18 mouse cellular contexts compared by ENCODE assay signal in genomic region chr9:95554231-95555221, GRCm38 (mm10). TPM values are rescaled to one million over a fixed set of nuclear protein-coding genes. Genes with fewer than 3 reads are reported as not detected.
A peak's percentile ranks its signal among the peaks of the same experiment; 100 is the strongest.
DNase-seq lines count a peak whose midpoint lies in the region; ATAC-seq lines count a peak whose summit lies in the region.
"Had no signal": no experiment of that assay in that cellular context is flagged by ENCODE, and none has a peak within 500 bp of the region (broad histone marks: within the 10 kb centered on the region; RNA-seq: fewer than 3 reads in every experiment).

No protein-coding gene starts in this region.

- peak; percentile 77 to 82 for ATAC-seq in hematopoietic stem cell, adult 5-6 weeks (replicated peaks in 1 of 2; ENCODE audit: insufficient read depth in 1 of 2, low FRiP score in 2 of 2, low TSS enrichment in 1 of 2, low read depth in 1 of 2, poor library complexity in 2 of 2, severe bottlenecking in 2 of 2)
- ATAC-seq in megakaryocyte, adult 5-6 weeks (ENCODE audit: poor library complexity, severe bottlenecking) = peak; percentile 34; the same call in 1 of the 2 replicates
- no peak for ATAC-seq in kidney, embryonic 15.5 days (replicated peaks; ENCODE audit: low FRiP score)
- no peak for ATAC-seq in hindbrain, embryonic 11.5 days (ENCODE audit: low FRiP score)
- ATAC-seq: forebrain, postnatal 0 days; Patski had no signal

- H3K27me3 ChIP-seq in kidney, embryonic 15.5 days = peaks cover 60% of the 10 kb centered on the region
- H3K27me3 ChIP-seq in hindbrain, embryonic 11.5 days (ENCODE audit: control insufficient read depth, insufficient read depth, low read length) = peaks cover 13% of the 10 kb centered on the region
- H3K27me3 ChIP-seq: Patski had no signal

- no peak overlapping the region for H3K4me2 ChIP-seq in kidney, embryonic 15.5 days
- no peak overlapping the region for H3K4me2 ChIP-seq in hindbrain, embryonic 11.5 days (replicated peaks; ENCODE audit: low read depth, low read length)
- H3K4me2 ChIP-seq: neural tube, embryonic 12.5 days had no signal

- H3K4me3 ChIP-seq in kidney, embryonic 15.5 days (replicated peaks) = no peak overlapping the region
- no peak overlapping the region for H3K4me3 ChIP-seq in hindbrain, embryonic 11.5 days (ENCODE audit: low read depth, low read length)
- H3K4me3 ChIP-seq: hindbrain, embryonic 10.5 days; layer of hippocampus, adult 2 months; megakaryocyte, embryonic 14.5 days; neural tube, embryonic 12.5 days had no signal

- H3K27ac ChIP-seq in kidney, embryonic 15.5 days = no peak overlapping the region
- no peak overlapping the region for H3K27ac ChIP-seq in hindbrain, embryonic 11.5 days (ENCODE audit: low read depth, low read length)
- H3K27ac ChIP-seq: hindbrain, embryonic 10.5 days; layer of hippocampus, adult 2 months; neural tube, embryonic 12.5 days had no signal

- H3K9me3 ChIP-seq in kidney, embryonic 15.5 days (replicated peaks) = no peaks in the 10 kb centered on the region
- no peaks in the 10 kb centered on the region for H3K9me3 ChIP-seq in hindbrain, embryonic 11.5 days (ENCODE audit: control insufficient read depth, low read length)
- H3K9me3 ChIP-seq: hindbrain, embryonic 10.5 days; megakaryocyte, embryonic 14.5 days; neural tube, embryonic 12.5 days had no signal

- 80% methylated on average over 18 of the region's 18 CpGs for WGBS in kidney, embryonic 15.5 days
- WGBS in hindbrain, embryonic 11.5 days = 86% methylated on average over 18 of the region's 18 CpGs

- H3K36me3 ChIP-seq in kidney, embryonic 15.5 days = no peaks in the 10 kb centered on the region
- no peaks in the 10 kb centered on the region for H3K36me3 ChIP-seq in hindbrain, embryonic 11.5 days (ENCODE audit: control insufficient read depth, insufficient read depth, low read length)
- H3K36me3 ChIP-seq: hindbrain, embryonic 10.5 days; neural tube, embryonic 12.5 days had no signal

- peak; percentile 55 for DNase-seq in spleen, adult 12 weeks (ENCODE audit: low spot score)
- no peak for DNase-seq in spleen, adult 18-20 months
- DNase-seq in right cerebral cortex, postnatal 10 days (ENCODE audit: low spot score in 2 of 2) = no peak
- no peak for DNase-seq in heart, postnatal 4 days
- DNase-seq in hindbrain, embryonic 11.5 days (ENCODE audit: low spot score) = no peak
- DNase-seq: B cell, adult 2 months; cerebellum, adult 11 months; cerebellum, postnatal 14 days; forebrain, postnatal 0 days; heart, adult 18-20 months had no signal

- peaks cover 15% of the 10 kb centered on the region for H3K4me1 ChIP-seq in kidney, embryonic 15.5 days
- H3K4me1 ChIP-seq in hindbrain, embryonic 11.5 days (replicated peaks; ENCODE audit: control insufficient read depth, insufficient read depth, low read length) = no peaks in the 10 kb centered on the region

- no peak overlapping the region for H3K9ac ChIP-seq in kidney, embryonic 15.5 days
- H3K9ac ChIP-seq in hindbrain, embryonic 11.5 days (ENCODE audit: low read depth, low read length) = no peak overlapping the region
- H3K9ac ChIP-seq: forebrain, postnatal 0 days; neural tube, embryonic 12.5 days had no signal

RNA-seq across cellular contexts. Expression of gene Paqr9, which starts 4.9 kb away (rescaled TPM):
- 0.88 and 4.4 TPM in 2 replicates for total RNA-seq in hematopoietic stem cell, adult 5-6 weeks (2017)
- 0.38 and 0.84 TPM in 2 replicates for total RNA-seq in megakaryocyte, adult 5-6 weeks (2015)
- total RNA-seq in megakaryocyte, adult 5-6 weeks (2017) = 0.37 and 1.7 TPM in 2 replicates
- 10 to 100 TPM; 35.1 to 37.6 TPM for total RNA-seq in heart, postnatal 4 days (2021)
- 0.95 and 1.1 TPM in 2 replicates for polyA plus RNA-seq in kidney, embryonic 15.5 days (2015; fragmentation: Nextera tagmentation; extraction: Ambion mirVana)
- polyA plus RNA-seq in hindbrain, embryonic 11.5 days (2014; fragmentation: Nextera tagmentation; extraction: Ambion mirVana) = 0.37 and 0.46 TPM in 2 replicates

RNA-seq across cellular contexts. Expression of gene U2surp, which starts 42.7 kb away (rescaled TPM):
- 170 and 189 TPM in 2 replicates for total RNA-seq in hematopoietic stem cell, adult 5-6 weeks (2017)
- total RNA-seq in megakaryocyte, adult 5-6 weeks (2015) = 59.0 and 60.7 TPM in 2 replicates
- 119 and 130 TPM in 2 replicates for total RNA-seq in megakaryocyte, adult 5-6 weeks (2017)
- 10 to 100 TPM; 56.5 to 57.9 TPM for total RNA-seq in heart, postnatal 4 days (2021)
- polyA plus RNA-seq in kidney, embryonic 15.5 days (2015; fragmentation: Nextera tagmentation; extraction: Ambion mirVana) = 135 and 177 TPM in 2 replicates
- 142 and 183 TPM in 2 replicates for polyA plus RNA-seq in hindbrain, embryonic 11.5 days (2014; fragmentation: Nextera tagmentation; extraction: Ambion mirVana)

Comparison
In these comparisons a context has a peak if more than half of its experiments do, and no peak if none do; other contexts are left out.
1. ATAC-seq: peak in hematopoietic stem cell, adult 5-6 weeks (2 of 2) and megakaryocyte, adult 5-6 weeks (single experiment); none in kidney, embryonic 15.5 days (single experiment) and hindbrain, embryonic 11.5 days (single experiment).